Mouse (Mus musculus) forebrain, embryonic 11.5 days (tissue): ENCODE measurements around the gene Sohlh2. TPM values are rescaled to one million over a fixed set of nuclear protein-coding genes. Genes with fewer than 3 reads are reported as not detected.
A peak's percentile ranks its signal among the peaks of the same experiment; 100 is the strongest.

Experiments used
- ATAC-seq: fragments of 200-750 bp; cut with Nextera tagmentation; replicated peaks from 2 replicates; pipeline ENCODE4 v1.8.0; 2017; ENCODE audit warnings: moderate TSS enrichment; ENCODE audit not compliant: low FRiP score
- DNase-seq: peaks from one replicate; pipeline ENCODE4 v3.0.0-alpha.2; 2017; ENCODE audit warnings: low spot score
- H3K27ac ChIP-seq: fragments of 300-500 bp; sonication (generic); 2 replicates; pipeline ENCODE4 v1.5.1; 2014; ENCODE audit warnings: low read depth, low read length
- H3K27me3 ChIP-seq: fragments of 300-500 bp; sonication (generic); 2 replicates; pipeline ENCODE4 v1.6.1; 2014; ENCODE audit warnings: mild to moderate bottlenecking, low read length, mixed read lengths; ENCODE audit not compliant: control insufficient read depth, insufficient read depth
- H3K36me3 ChIP-seq: fragments of 300-500 bp; sonication (generic); 2 replicates; pipeline ENCODE4 v1.6.1; 2014; ENCODE audit warnings: mild to moderate bottlenecking, low read length, moderate library complexity, mixed read lengths; ENCODE audit not compliant: control insufficient read depth, insufficient read depth
- H3K4me1 ChIP-seq: fragments of 300-500 bp; sonication (generic); replicated peaks from 2 replicates; pipeline ENCODE4 v1.6.1; 2014; ENCODE audit warnings: low read length, mixed read lengths; ENCODE audit not compliant: control insufficient read depth, insufficient read depth
- H3K4me2 ChIP-seq: fragments of 300-500 bp; sonication (generic); 2 replicates; pipeline ENCODE4 v1.6.1; 2014; ENCODE audit warnings: low read depth, mild to moderate bottlenecking, low read length, moderate library complexity, mixed read lengths; ENCODE audit not compliant: severe bottlenecking
- H3K4me3 ChIP-seq: fragments of 300-500 bp; sonication (generic); 2 replicates; pipeline ENCODE4 v1.5.1; 2014; ENCODE audit warnings: low read depth, low read length
- H3K9ac ChIP-seq: fragments of 300-500 bp; sonication (generic); 2 replicates; pipeline ENCODE4 v1.6.1; 2014; ENCODE audit warnings: low read length
- H3K9me3 ChIP-seq: fragments of 300-500 bp; sonication (generic); 2 replicates; pipeline ENCODE4 v1.6.1; 2016; ENCODE audit warnings: low read length, mixed read lengths; ENCODE audit not compliant: control insufficient read depth
- WGBS: fragments of 180-500 bp; shearing (Covaris S2); extraction: QIAGEN DNeasy Blood & Tissue Kit; methylation state at CpG from one replicate; pipeline ENCODE4 v1.1.7; 2014; 5-methylcytosine and 5-hydroxymethylcytosine counted together
- polyA plus RNA-seq: library from polyadenylated mRNA; unstranded; fragments of >200 nt; fragmentation: Nextera tagmentation; extraction: Ambion mirVana; gene quantifications from 2 replicates; pipeline ENCODE4 v1.2.1, GENCODE M21; 2014

The Sohlh2 gene
- polyA plus RNA-seq, 1 experiment from 2014 or later, result not detected

DNA sequence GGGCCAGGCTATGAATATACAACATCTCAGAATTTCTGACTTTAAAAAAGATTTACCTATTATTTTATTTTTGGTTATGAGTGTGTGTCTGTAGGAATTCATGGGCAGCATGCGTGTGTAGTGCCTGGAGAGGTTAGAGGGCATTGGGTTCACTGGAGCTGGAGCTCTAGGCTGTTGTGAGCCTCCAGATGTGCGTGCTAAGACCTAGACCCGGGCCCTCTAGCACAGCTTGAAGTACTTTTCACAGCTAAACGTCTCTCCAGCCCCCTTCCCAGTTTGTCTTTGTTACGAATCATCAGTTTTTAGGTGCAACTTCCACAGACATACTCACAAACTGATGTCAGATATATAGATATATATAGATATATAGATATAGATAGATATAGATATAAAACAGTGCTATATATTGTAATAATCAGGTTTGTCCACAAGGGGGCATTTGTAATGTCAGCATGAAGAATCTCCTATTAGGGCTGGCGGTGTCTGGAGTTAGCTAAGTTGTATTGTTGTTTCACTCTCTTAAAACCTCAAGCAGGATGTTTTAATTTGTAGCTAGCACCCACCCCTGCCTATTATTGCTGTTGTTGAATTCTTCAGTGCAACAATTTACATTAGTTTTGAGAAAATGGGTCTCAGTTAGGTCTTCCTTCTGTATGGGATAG, 29.0 kb upstream of the Sohlh2 start:
- DNase-seq, result no peak

GRCm38 (mm10) chr3:55154163-55154562, 27.7 kb upstream of the Sohlh2 start:
- no peak for DNase-seq
- Histone ChIP-seq H3K36me3 (no peaks in the 10 kb centered on the region), H3K4me2 (no peak overlapping the region), H3K9ac (no peak overlapping the region), H3K9me3 (no peaks in the 10 kb centered on the region), H3K27ac (no peak overlapping the region), H3K27me3 (no peaks in the 10 kb centered on the region), H3K4me1 (no peaks in the 10 kb centered on the region), H3K4me3 (no peak overlapping the region)
- WGBS, result 93% methylated on average over 7 of the region's 7 CpGs
- ATAC-seq, result no peak

More for the DNA sequence above, 29.0 kb upstream of the Sohlh2 start:
- no peaks in the 10 kb centered on the region for H3K36me3 ChIP-seq
- H3K4me2 ChIP-seq, result no peak overlapping the region
- no peak overlapping the region for H3K27ac ChIP-seq
- no peak overlapping the region for H3K4me3 ChIP-seq
- peaks cover 4% of the 10 kb centered on the region; the same call in 1 of the 2 replicates for H3K4me1 ChIP-seq
- 0 out of 2 replicates have a peak, but pooled peaks have one; percentile 46 for ATAC-seq
- H3K27me3 ChIP-seq, result no peaks in the 10 kb centered on the region
- WGBS, result 66% methylated on average over 6 of the region's 6 CpGs
- H3K9me3 ChIP-seq, result no peaks in the 10 kb centered on the region
- no peak overlapping the region for H3K9ac ChIP-seq

DNA sequence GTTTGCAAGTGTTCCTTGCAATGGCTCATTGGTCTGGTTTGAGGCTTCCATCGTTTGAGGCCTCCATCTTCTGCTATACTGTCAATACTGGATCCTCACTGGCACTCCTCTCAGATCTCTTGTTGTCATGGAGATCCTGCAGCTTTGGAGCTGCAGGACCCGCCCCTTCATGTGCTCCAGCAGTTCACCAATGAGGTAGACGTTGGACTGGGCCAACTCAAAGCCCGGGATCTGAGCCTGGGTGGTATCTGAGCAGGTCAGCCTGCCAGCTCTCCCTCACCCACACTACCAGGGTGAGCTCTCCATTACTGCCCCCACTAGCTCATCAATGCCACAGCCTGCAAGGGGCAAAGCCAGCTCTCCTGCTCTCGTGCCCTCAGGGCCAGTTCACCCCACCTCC, 24.4 kb upstream of the Sohlh2 start:
- Histone ChIP-seq H3K27me3 (no peaks in the 10 kb centered on the region), H3K4me1 (0 out of 2 replicates have a peak, but pooled peaks cover 2% of the 10 kb centered on the region), H3K27ac (no peak overlapping the region), H3K9ac (no peak overlapping the region), H3K9me3 (no peaks in the 10 kb centered on the region), H3K36me3 (no peaks in the 10 kb centered on the region), H3K4me3 (no peak overlapping the region), H3K4me2 (no peak overlapping the region)
- DNase-seq (no peak), ATAC-seq (no peak; the same call in 1 of the 2 replicates)
- WGBS, result 69% methylated on average over 5 of the region's 5 CpGs

- DNase-seq, result no peak
- no peak for ATAC-seq
- H3K9me3 ChIP-seq, result no peaks in the 10 kb centered on the region
- H3K27ac ChIP-seq, result no peak overlapping the region
- 0 out of 2 replicates have a peak, but pooled peaks cover 4% of the 10 kb centered on the region for H3K4me1 ChIP-seq
- no peaks in the 10 kb centered on the region for H3K36me3 ChIP-seq
- no peak overlapping the region for H3K4me2 ChIP-seq
- no peaks in the 10 kb centered on the region for H3K27me3 ChIP-seq
- 60% methylated on average over 7 of the region's 7 CpGs for WGBS
- no peak overlapping the region for H3K4me3 ChIP-seq
- H3K9ac ChIP-seq, result no peak overlapping the region
Observed at GRCm38 (mm10) chr3:55161144-55161543, 20.7 kb upstream of the Sohlh2 start.

DNA sequence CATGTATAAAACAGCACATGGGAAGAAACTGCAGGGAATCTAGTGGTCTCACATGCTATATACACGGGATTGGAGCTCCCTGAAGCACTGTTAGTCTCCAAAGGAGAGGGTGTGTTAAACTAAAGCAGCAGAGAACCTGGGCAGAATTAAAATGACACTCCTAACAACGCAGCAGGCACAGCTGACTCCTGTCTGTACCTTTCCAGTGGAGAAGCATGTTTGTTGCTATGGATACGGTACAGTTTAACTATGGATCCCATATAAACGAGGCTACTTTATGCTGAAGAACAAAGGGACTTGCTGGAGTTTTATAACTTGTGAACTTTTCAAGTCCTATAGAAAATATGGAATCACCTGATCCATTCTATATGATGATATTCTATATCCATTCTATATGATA, 18.3 kb upstream of the Sohlh2 start:
- Histone ChIP-seq H3K4me3 (no peak overlapping the region), H3K9ac (no peak overlapping the region), H3K9me3 (no peaks in the 10 kb centered on the region), H3K27ac (no peak overlapping the region), H3K4me1 (0 out of 2 replicates have a peak, but pooled peaks cover 4% of the 10 kb centered on the region), H3K36me3 (no peaks in the 10 kb centered on the region), H3K27me3 (no peaks in the 10 kb centered on the region), H3K4me2 (no peak overlapping the region)
- ATAC-seq, result no peak
- WGBS, result 73% methylated on average over 4 of the region's 4 CpGs
- DNase-seq, result no peak

GRCm38 (mm10) chr3:55172478-55172877, 9.3 kb upstream of the Sohlh2 start:
- Histone ChIP-seq H3K9me3 (no peaks in the 10 kb centered on the region), H3K9ac (no peak overlapping the region), H3K36me3 (no peaks in the 10 kb centered on the region), H3K4me1 (no peaks in the 10 kb centered on the region), H3K4me3 (no peak overlapping the region), H3K27ac (no peak overlapping the region), H3K4me2 (no peak overlapping the region), H3K27me3 (no peaks in the 10 kb centered on the region)
- no peak for DNase-seq
- WGBS, result 79% methylated on average over 3 of the region's 3 CpGs
- ATAC-seq, result no peak

DNA sequence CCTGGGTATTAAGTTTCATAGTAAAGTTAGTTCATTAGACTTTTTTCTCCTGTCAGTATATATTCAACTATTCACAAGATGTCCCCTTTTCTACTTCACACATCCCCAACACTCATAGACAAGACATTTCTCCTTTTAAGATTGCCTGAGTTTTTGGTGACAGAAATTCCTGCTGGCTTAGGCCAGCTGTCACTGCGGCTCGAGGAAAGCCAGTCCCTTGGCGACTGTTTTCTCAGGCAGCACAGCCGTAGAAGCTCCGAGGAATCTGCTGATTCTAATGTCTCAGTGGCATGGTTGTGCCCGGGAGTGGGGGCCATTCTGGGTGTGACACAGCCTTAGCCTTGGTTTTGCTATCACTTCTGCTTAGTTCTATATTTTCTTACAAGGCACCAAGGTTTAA, 4.6 kb upstream of the Sohlh2 start:
- H3K9ac ChIP-seq, result no peak overlapping the region
- no peaks in the 10 kb centered on the region for H3K36me3 ChIP-seq
- no peaks in the 10 kb centered on the region for H3K9me3 ChIP-seq
- DNase-seq, result no peak
- H3K27me3 ChIP-seq, result no peaks in the 10 kb centered on the region
- no peak for ATAC-seq
- WGBS, result 76% methylated on average over 6 of the region's 6 CpGs
- no peak overlapping the region for H3K4me2 ChIP-seq
- peaks cover 4% of the 10 kb centered on the region; the same call in 1 of the 2 replicates for H3K4me1 ChIP-seq
- no peak overlapping the region for H3K27ac ChIP-seq
- H3K4me3 ChIP-seq, result no peak overlapping the region

DNA sequence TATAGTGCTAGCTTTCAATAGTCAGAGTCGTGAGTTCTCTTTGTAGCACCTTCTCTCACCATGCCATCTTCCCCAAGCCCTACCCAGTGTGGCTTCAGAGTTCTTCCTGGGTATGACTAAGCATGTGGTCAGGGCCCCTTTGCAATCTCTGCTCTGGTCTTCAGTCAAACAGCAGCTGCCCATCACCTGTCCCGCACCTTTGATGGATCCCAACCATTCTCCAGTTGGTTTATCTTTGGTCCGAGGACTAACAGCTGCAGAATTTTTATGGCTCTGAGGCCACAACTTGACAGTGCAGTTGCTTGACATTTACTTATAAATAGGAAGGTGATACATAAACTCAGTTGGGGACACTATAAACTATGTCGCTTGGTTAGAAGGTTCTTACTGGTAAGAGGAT, 9.8 kb downstream of the Sohlh2 start:
- no peaks in the 10 kb centered on the region for H3K27me3 ChIP-seq
- no peak overlapping the region for H3K4me2 ChIP-seq
- no peak overlapping the region for H3K9ac ChIP-seq
- H3K4me3 ChIP-seq, result no peak overlapping the region
- no peaks in the 10 kb centered on the region for H3K36me3 ChIP-seq
- no peaks in the 10 kb centered on the region for H3K4me1 ChIP-seq
- no peak overlapping the region for H3K27ac ChIP-seq
- DNase-seq (no peak), ATAC-seq (no peak)
- 89% methylated on average over 4 of the region's 4 CpGs for WGBS
- no peaks in the 10 kb centered on the region for H3K9me3 ChIP-seq

GRCm38 (mm10) chr3:55193351-55193750, 11.5 kb downstream of the Sohlh2 start:
- Histone ChIP-seq H3K4me2 (no peak overlapping the region), H3K9ac (no peak overlapping the region), H3K27me3 (no peaks in the 10 kb centered on the region), H3K36me3 (no peaks in the 10 kb centered on the region), H3K9me3 (no peaks in the 10 kb centered on the region), H3K4me1 (no peaks in the 10 kb centered on the region), H3K27ac (no peak overlapping the region), H3K4me3 (no peak overlapping the region)
- DNase-seq (no peak), ATAC-seq (no peak)
- WGBS, result 56% methylated on average over 2 of the region's 2 CpGs
